Comparison of ENCODE assay signal across 1 mouse cellular context in genomic region chr3:87899266-87899665, GRCm38 (mm10).
TF ChIP-seq lines count a peak whose summit lies in the region.

No protein-coding gene starts in this region.

TF ChIP-seq in MEL, 35 proteins besides CTCF, POLR2A, EP300 and RAD21:
- TF ChIP-seq NRF1 (IDR thresholded peaks at IDR 0.05; ENCODE audit: insufficient read depth, low read depth, low read length, poor library complexity, severe bottlenecking) (no peak), ETS1 (IDR thresholded peaks at IDR 0.05; ENCODE audit: low read depth, low read length) (peak; percentile 43; the same call in 1 of the 2 replicates)
